Mouse (Mus musculus) Patski (cell line): ENCODE data around the gene Ndst2. TPM values are rescaled to one million over a fixed set of nuclear protein-coding genes. Genes with fewer than 3 reads are reported as not detected.

Source experiments
- ATAC-seq: fragments of 100-300 bp; one replicate; pipeline ENCODE4 v1.8.0; 2021
- CTCF ChIA-PET: fragments of 350-600 bp; sonication (Branson Sonifier 250); formaldehyde crosslinking; loops from one replicate; lab custom pipeline; 2022; ENCODE audit warnings: inconsistent platforms; lab: Charles Lee
- POLR2A ChIA-PET: fragments of 350-600 bp; sonication (Branson Sonifier 250); formaldehyde crosslinking; loops from one replicate; lab custom pipeline; 2022; ENCODE audit warnings: antibody characterized with exemption, inconsistent platforms; lab: Charles Lee
- DNase-seq: peaks from one replicate; pipeline ENCODE4 v3.0.0-alpha.2; 2011; ENCODE audit warnings: low read depth, low spot score
- H3K27me3 ChIP-seq: fragments of 371-371 bp; one replicate; pipeline ENCODE4 v1.5.1; 2021
- CTCF ChIP-seq: fragments of 100-300 bp; IDR thresholded peaks from one replicate; pipeline ENCODE4 v1.5.1; 2021
- in situ Hi-C: fragments of 300-500 bp; cut with MboI; formaldehyde crosslinking; loops from 3 replicates; pipeline ENCODE4 v1.11.1; 2018; ENCODE audit warnings: low pct_unique_long_range_greater_than_20kb, mixed read lengths
- polyA plus RNA-seq: library from polyadenylated mRNA; unstranded; gene quantifications from one replicate; pipeline ENCODE4 v1.2.3, GENCODE M21; 2021

Gene Ndst2
- polyA plus RNA-seq, 1 experiment from 2014 or later = 44.6 TPM

GRCm38 (mm10) chr14:20746935-20747334, 12.6 kb upstream of the Ndst2 start:
- ChIA-PET CTCF (interaction anchor here (1.4 to 1.5 kb wide), 2 partner anchors 10 to 11 kb away, joined by 3 to 8 read pairs; no protein-coding TSS in a partner anchor), POLR2A (no interaction called here)
- H3K27me3 ChIP-seq = no peaks in the 10 kb centered on the region
- no peak for TF ChIP-seq CTCF
- in situ Hi-C loops = no loop called here
- DNase-seq (no peak), ATAC-seq (no peak)

DNA sequence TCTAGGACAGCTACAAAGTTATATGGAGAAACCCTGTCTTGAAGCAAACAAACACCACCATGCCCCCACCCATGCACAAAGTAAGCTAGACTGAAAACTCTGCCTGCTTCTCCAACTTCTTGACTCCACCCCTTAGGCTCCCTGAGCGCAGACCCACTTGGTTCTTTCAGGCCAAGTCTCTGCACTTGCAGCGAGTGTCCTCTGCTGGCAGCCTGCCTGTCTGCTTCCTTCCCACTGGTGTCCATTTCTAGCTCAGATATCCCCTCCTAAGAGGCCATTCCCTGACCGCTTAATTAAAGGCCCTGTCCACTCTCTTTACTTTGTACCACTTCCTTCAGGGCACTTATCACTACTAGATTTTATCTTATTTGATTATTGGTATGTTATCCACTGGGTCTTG, 9.3 kb upstream of the Ndst2 start:
- no peak for DNase-seq
- POLR2A ChIA-PET = no interaction called here
- TF ChIP-seq CTCF = no peak
- CTCF ChIA-PET = interaction anchor here (0.8 to 1.8 kb wide), 2 partner anchors 12 to 16 kb away, joined by 3 to 4 read pairs; no protein-coding TSS in a partner anchor
- H3K27me3 ChIP-seq = no peaks in the 10 kb centered on the region
- ATAC-seq = no peak
- in situ Hi-C loops = no loop called here

GRCm38 (mm10) chr14:20741301-20741700, 6.9 kb upstream of the Ndst2 start:
- ChIA-PET CTCF (interaction anchor here (1.3 to 1.4 kb wide), 2 partner anchors 17 to 23 kb away, joined by 4 to 5 read pairs; no protein-coding TSS in a partner anchor), POLR2A (no interaction called here)
- in situ Hi-C loops = no loop called here
- ATAC-seq (no peak), DNase-seq (no peak)
- no peak for TF ChIP-seq CTCF
- H3K27me3 ChIP-seq = no peaks in the 10 kb centered on the region

DNA sequence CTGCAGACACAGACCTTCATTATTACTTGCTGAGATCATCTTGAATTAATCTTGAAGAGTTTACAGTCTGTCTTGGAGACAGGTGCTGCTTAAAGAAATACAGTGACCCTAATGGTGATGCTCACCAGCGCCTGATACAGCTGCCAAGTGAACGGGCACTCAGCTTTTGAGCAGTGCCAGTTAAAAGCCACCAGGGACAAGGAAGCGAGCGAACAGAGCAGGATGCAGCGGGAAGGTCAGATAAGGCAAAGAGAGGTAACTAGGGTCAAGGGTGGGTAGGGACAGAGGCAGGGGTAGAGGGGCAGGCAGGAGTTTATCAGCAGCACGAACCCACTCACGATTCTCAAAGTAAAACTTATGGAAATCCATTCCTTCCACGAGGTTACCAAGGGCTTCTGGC, 4.1 kb upstream of the Ndst2 start:
- CTCF ChIA-PET = interaction anchor here (1.3 to 2.5 kb wide), 2 partner anchors 15 to 60 kb away, joined by 5 to 7 read pairs; no protein-coding TSS in a partner anchor

DNA sequence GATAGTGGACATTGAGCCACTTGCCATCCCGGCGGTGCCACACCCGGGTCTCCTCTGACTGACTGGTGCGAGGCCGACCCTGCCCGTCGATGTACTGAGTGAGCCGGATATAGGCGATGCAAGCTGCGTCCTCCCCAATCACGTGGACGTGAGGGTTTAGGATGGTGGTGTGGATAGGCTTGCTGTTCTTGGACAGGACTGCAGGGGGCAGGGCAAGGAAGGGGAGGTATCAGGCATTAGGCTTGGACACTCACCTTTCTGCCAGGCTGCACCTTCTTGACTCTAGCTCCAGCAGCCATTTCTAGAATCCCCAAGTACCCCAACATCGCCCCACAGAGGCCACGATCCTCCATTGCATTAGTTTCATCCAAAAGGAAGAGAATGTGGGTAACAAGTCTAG, 2.9 kb upstream of the Ndst2 start:
- ChIA-PET POLR2A (interaction anchor here (1.4 kb wide), 1 partner anchor 28 kb away, joined by 5 read pairs; no protein-coding TSS in a partner anchor), CTCF (interaction anchor here (0.5 to 2.5 kb wide), 10 partner anchors 9 to 269 kb away, joined by 3 to 7 read pairs (median 4); no protein-coding TSS in a partner anchor)
- DNase-seq = no peak
- no peaks in the 10 kb centered on the region for H3K27me3 ChIP-seq
- peak; percentile 27 for ATAC-seq
- TF ChIP-seq CTCF = no peak
- in situ Hi-C loops = loop anchor here (5.0 kb wide), 1 partner anchor 135 kb away; no protein-coding TSS in a partner anchor

More for the DNA sequence above, 4.1 kb upstream of the Ndst2 start:
- peak; percentile 2 for ATAC-seq
- DNase-seq = no peak
- TF ChIP-seq CTCF = no peak
- in situ Hi-C loops = loop anchor here (5.0 kb wide), 1 partner anchor 134 kb away; no protein-coding TSS in a partner anchor
- POLR2A ChIA-PET = no interaction called here
- no peaks in the 10 kb centered on the region for H3K27me3 ChIP-seq

DNA sequence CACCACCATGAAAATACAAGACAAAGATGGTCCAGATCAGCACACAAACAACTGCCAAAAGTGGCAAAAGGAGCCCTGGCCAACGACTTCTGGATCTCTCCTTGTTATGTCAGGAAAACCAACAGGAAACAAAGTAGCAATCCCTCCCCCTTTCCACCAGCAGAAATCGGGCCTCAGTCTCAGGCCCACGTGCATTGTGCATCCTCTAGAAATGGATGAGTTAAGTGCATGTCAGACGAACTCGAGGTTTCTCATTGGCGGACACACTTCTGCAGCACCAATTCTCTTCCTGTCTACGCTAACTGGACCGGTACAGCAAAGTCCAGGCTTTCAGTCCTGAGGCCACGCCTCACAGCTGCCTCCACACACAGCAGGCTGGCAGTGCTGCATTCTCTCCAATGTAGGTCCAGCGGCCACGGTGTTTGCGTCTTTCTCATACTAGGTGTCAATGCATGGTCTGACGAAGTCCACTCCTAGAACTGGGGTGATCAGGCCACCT, 1.6 kb upstream of the Ndst2 start:
- ATAC-seq (no peak), DNase-seq (no peak)
- POLR2A ChIA-PET = no interaction called here
- CTCF ChIA-PET = interaction anchor here (1.7 to 2.5 kb wide), 2 partner anchors 12 to 30 kb away, joined by 4 to 7 read pairs; no protein-coding TSS in a partner anchor
- H3K27me3 ChIP-seq = no peaks in the 10 kb centered on the region
- no peak for TF ChIP-seq CTCF
- in situ Hi-C loops = loop anchor here (5.0 kb wide), 1 partner anchor 136 kb away; no protein-coding TSS in a partner anchor

DNA sequence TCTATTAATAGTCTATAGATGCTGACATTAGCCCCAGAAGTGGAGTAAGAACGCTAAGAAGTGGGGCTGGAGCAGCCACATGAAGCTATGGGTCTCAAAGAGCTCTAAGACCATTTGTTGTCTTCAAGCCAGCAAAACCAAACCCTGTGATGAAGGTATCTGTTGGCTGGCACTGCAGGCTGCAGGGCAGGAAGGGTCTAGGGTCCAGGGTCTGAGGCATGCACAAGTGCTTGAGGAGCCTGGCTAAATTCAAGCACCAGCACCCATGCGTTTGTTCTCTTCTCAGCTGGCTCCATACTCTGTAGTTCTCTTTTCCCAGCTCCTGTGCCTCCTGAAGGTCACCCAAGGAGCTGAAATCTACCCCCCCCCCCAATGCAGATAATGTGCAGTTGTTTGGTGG, 690 bp upstream of the Ndst2 start:
- ChIA-PET POLR2A (no interaction called here), CTCF (no interaction called here)
- DNase-seq (no peak), ATAC-seq (no peak)
- no peaks in the 10 kb centered on the region for H3K27me3 ChIP-seq
- in situ Hi-C loops = loop anchor here (5.0 kb wide), 1 partner anchor 137 kb away; no protein-coding TSS in a partner anchor
- no peak for TF ChIP-seq CTCF

DNA sequence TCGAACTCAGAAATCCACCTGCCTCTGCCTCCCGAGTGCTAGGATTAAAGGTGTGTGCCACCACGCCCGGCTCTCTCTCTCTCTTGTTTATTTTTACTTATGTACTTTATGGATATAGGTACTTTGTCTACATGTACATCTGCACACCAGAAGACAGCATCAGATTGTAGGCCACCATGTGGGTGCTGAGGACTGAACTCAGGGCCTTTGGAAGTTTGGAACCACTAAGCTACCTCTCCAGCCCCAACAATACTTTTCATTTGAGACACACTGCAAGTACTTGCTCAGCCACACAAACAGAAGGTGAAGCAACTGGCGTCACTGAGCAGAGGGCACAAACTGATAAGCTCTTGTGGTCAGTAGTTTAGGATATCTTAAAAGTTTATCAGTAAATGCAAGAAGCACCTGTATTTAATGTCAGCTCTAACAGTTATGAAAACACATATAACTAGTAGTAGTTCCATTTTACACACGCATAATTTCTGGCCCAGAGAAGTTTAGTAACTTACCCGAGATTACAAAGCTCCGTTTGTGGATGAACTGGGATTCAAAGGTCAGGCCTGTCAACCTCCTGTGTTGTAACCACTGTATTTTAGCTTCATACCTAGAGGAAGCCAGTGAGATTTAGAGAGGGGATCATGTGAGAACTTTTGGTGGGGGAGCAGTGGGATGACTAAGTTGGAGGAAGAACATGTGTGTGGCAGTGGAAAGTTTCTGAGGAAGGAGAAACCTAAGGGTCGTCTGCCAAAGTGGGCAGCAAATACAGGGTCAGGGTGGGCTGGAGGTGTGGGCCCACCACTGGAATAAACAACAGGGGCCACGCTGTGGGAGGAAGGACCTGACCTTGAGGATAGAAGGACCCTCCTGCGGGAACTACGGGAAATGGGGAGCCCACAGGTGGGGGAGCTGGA, 1.1 kb downstream of the Ndst2 start:
- ChIA-PET POLR2A (interaction anchor here (1.0 to 1.4 kb wide), 3 partner anchors 25 to 62 kb away, joined by 3 to 4 read pairs (median 4); partner anchors contain the start of gene Zswim8), CTCF (interaction anchor here (1.2 to 1.7 kb wide), 2 partner anchors 9 to 16 kb away, joined by 5 to 6 read pairs; no protein-coding TSS in a partner anchor)
- DNase-seq (no peak), ATAC-seq (no peak)
- TF ChIP-seq CTCF = no peak
- in situ Hi-C loops = no loop called here
- H3K27me3 ChIP-seq = no peaks in the 10 kb centered on the region

GRCm38 (mm10) chr14:20730853-20731602, 3.3 kb downstream of the Ndst2 start:
- no peak for TF ChIP-seq CTCF
- no peak for ATAC-seq
- H3K27me3 ChIP-seq = no peaks in the 10 kb centered on the region
- in situ Hi-C loops = no loop called here
- DNase-seq = no peak
- ChIA-PET CTCF (no interaction called here), POLR2A (interaction anchor here (1.0 to 1.1 kb wide), 3 partner anchors 9 to 31 kb away, joined by 3 read pairs; partner anchors contain the start of gene Zswim8)

- no peaks in the 10 kb centered on the region for H3K27me3 ChIP-seq
- DNase-seq = no peak
- in situ Hi-C loops = no loop called here
- ChIA-PET CTCF (no interaction called here), POLR2A (no interaction called here)
- no peak for ATAC-seq
- no peak for TF ChIP-seq CTCF
Observed at GRCm38 (mm10) chr14:20729871-20730270, 4.5 kb downstream of the Ndst2 start.
